Mouse (Mus musculus) ES-Bruce4 (cell line): Measurements from ENCODE around the gene Eif1b. TPM values are rescaled to one million over a fixed set of nuclear protein-coding genes. Genes with fewer than 3 reads are reported as not detected.
"Not testable (repeated sequence)": the region's sequence is repeated elsewhere in the genome, so short reads cannot be mapped to it uniquely, and the experiment has no call there.

Source experiments
- H3K27ac ChIP-seq: 2 replicates; pipeline ENCODE4 v1.5.1; 2012; ENCODE audit warnings: low read length, inconsistent platforms; ENCODE audit not compliant: insufficient read depth
- H3K27me3 ChIP-seq: 2 replicates; pipeline ENCODE4 v1.6.1; 2012; ENCODE audit warnings: mild to moderate bottlenecking, low read length, inconsistent platforms; ENCODE audit not compliant: control insufficient read depth, poor library complexity, insufficient read depth, severe bottlenecking
- H3K36me3 ChIP-seq: 2 replicates; pipeline ENCODE4 v1.6.1; 2012; ENCODE audit warnings: inconsistent platforms, mild to moderate bottlenecking, low read length, moderate library complexity; ENCODE audit not compliant: control insufficient read depth, poor library complexity, insufficient read depth, severe bottlenecking
- H3K4me1 ChIP-seq: one replicate; pipeline ENCODE4 v1.8.1; 2011; ENCODE audit warnings: low read length; ENCODE audit not compliant: control insufficient read depth, insufficient read depth
- H3K4me3 ChIP-seq: 2 replicates; pipeline ENCODE4 v1.5.1; 2011; ENCODE audit warnings: low read depth, mild to moderate bottlenecking, low read length
- H3K9ac ChIP-seq: 2 replicates; pipeline ENCODE4 v1.6.1; 2012; ENCODE audit warnings: low read depth, mild to moderate bottlenecking, inconsistent platforms; ENCODE audit not compliant: poor library complexity, severe bottlenecking
- H3K9me3 ChIP-seq: replicated peaks from 2 replicates; pipeline ENCODE4 v1.6.1; 2012; ENCODE audit warnings: mild to moderate bottlenecking, low read length, inconsistent platforms; ENCODE audit not compliant: control insufficient read depth, poor library complexity, insufficient read depth, severe bottlenecking
- CTCF ChIP-seq: IDR thresholded peaks from one replicate; pipeline ENCODE4 v1.8.1; 2011; ENCODE audit warnings: low read depth, low read length
- EP300 ChIP-seq: IDR thresholded peaks from 2 replicates; pipeline ENCODE4 v1.6.1; 2011; ENCODE audit warnings: low read depth, low read length; ENCODE audit not compliant: insufficient read depth
- POLR2A ChIP-seq: IDR thresholded peaks from one replicate; pipeline ENCODE4 v1.8.1; 2011; ENCODE audit warnings: low read length; ENCODE audit not compliant: insufficient read depth
- polyA plus RNA-seq: library from polyadenylated mRNA; stranded (reverse); fragments of >200 nt; gene quantifications from 2 replicates; pipeline ENCODE4 v1.2.4, GENCODE M21; 2011; ENCODE audit warnings: low read depth; ENCODE audit not compliant: missing spikeins, insufficient read depth, insufficient read length

Eif1b gene
- polyA plus RNA-seq, 1 experiment = 27.0 TPM

GRCm38 (mm10) chr9:120528815-120529510, 36.9 kb downstream of the Eif1b start:
- H3K9ac ChIP-seq = no peak overlapping the region
- H3K4me1 ChIP-seq = peaks cover 3% of the 10 kb centered on the region
- no peak overlapping the region for H3K4me3 ChIP-seq
- H3K9me3 ChIP-seq = no peaks in the 10 kb centered on the region
- no peak overlapping the region for H3K27ac ChIP-seq
- TF ChIP-seq POLR2A (no peak), CTCF (no peak), EP300 (no peak)
- H3K36me3 ChIP-seq = no peaks in the 10 kb centered on the region
- H3K27me3 ChIP-seq = no peaks in the 10 kb centered on the region

- no peak overlapping the region for H3K27ac ChIP-seq
- H3K27me3 ChIP-seq = no peaks in the 10 kb centered on the region
- H3K9me3 ChIP-seq = no peaks in the 10 kb centered on the region
- peaks cover 3% of the 10 kb centered on the region for H3K4me1 ChIP-seq
- no peak for TF ChIP-seq CTCF
- no peak for TF ChIP-seq POLR2A
- no peak for TF ChIP-seq EP300
- no peak overlapping the region for H3K4me3 ChIP-seq
- H3K36me3 ChIP-seq = no peaks in the 10 kb centered on the region
- H3K9ac ChIP-seq = no peak overlapping the region
These were observed 38.4 kb downstream of the Eif1b start for GRCm38 (mm10) chr9:120530471-120530870.

GRCm38 (mm10) chr9:120532062-120532461, 40.0 kb downstream of the Eif1b start:
- Histone ChIP-seq H3K4me1 (peaks cover 3% of the 10 kb centered on the region), H3K27me3 (no peaks in the 10 kb centered on the region), H3K4me3 (no peak overlapping the region), H3K9ac (no peak overlapping the region), H3K27ac (no peak overlapping the region), H3K9me3 (no peaks in the 10 kb centered on the region), H3K36me3 (no peaks in the 10 kb centered on the region)
- TF ChIP-seq POLR2A (no peak), EP300 (no peak), CTCF (no peak)

- TF ChIP-seq EP300 (no peak), CTCF (no peak), POLR2A (no peak)
- Histone ChIP-seq H3K36me3 (no peaks in the 10 kb centered on the region), H3K9me3 (no peaks in the 10 kb centered on the region), H3K27me3 (no peaks in the 10 kb centered on the region), H3K27ac (no peak overlapping the region), H3K9ac (no peak overlapping the region), H3K4me3 (no peak overlapping the region), H3K4me1 (peaks cover 3% of the 10 kb centered on the region)
These were observed 40.7 kb downstream of the Eif1b start for GRCm38 (mm10) chr9:120532691-120533090.

GRCm38 (mm10) chr9:120533446-120533950, 41.5 kb downstream of the Eif1b start:
- H3K27ac ChIP-seq, H3K36me3 ChIP-seq, H3K4me3 ChIP-seq, H3K27me3 ChIP-seq, H3K9ac ChIP-seq, H3K4me1 ChIP-seq, H3K9me3 ChIP-seq: not testable (repeated sequence)

GRCm38 (mm10) chr9:120539662-120540251, 47.7 kb downstream of the Eif1b start, which contains the start of gene Entpd3:
Entpd3 (plus strand) TSS chr9:120539818.
- H3K9ac ChIP-seq = peak within 1 kb of the TSS; percentile 24
- no peaks in the 10 kb centered on the region for H3K27me3 ChIP-seq
- H3K4me1 ChIP-seq = peaks cover 3% of the 10 kb centered on the region
- H3K27ac ChIP-seq = no peak within 1 kb of the TSS
- no peaks in the 10 kb centered on the region for H3K36me3 ChIP-seq
- TF ChIP-seq CTCF (no peak), POLR2A (no peak), EP300 (no peak)
- peak within 1 kb of the TSS; percentile 39 for H3K4me3 ChIP-seq
- no peaks in the 10 kb centered on the region for H3K9me3 ChIP-seq
